Mouse (Mus musculus): ENCODE results near the gene Epb42.

- TF ChIP-seq CTCF (IDR thresholded peaks at IDR 0.05; ENCODE audit: low read depth, low read length) (no peak), POLR2A (IDR thresholded peaks at IDR 0.05; ENCODE audit: extremely low read depth, insufficient read depth, low read length) (no peak)
Observed at GRCm38 (mm10) chr2:121069506-121069905, 32.6 kb upstream of the Epb42 start.

Measured in liver, adult 2 months (tissue).